Mouse (Mus musculus): ENCODE data around the gene Adipor2. TPM values are rescaled to one million over a fixed set of nuclear protein-coding genes. Genes with fewer than 3 reads are reported as not detected.
A peak's percentile ranks its signal among the peaks of the same experiment; 100 is the strongest.

Adipor2 gene
- polyA plus RNA-seq, 1 experiment from 2014 or later, result 45.5 TPM

DNA sequence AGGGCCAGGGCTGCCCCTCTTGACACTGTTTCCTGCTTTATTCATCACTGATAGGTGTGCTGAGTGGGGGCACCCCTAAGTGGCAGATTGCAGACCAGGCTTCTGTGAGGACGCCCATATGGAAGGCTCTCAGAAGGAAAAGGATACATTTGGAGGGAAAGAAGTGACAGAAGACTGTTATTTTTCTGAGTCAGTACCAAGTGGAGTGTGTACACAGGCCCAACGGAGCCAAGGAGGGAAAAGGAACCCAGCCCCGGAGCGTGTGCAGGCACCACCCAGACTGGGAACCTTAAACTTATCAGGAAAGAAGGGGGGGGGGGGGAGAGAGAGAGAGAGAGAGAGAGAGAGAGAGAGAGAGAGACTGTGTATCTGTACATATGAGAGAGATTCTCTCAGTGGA lies 4.9 kb downstream of the Adipor2 start:
- Histone ChIP-seq H3K4me3 (replicated peaks; ENCODE audit: low read length) (no peak overlapping the region), H3K27ac (ENCODE audit: low read length) (no peak overlapping the region), H3K27me3 (ENCODE audit: control insufficient read depth, insufficient read depth, low read length) (no peaks in the 10 kb centered on the region), H3K4me1 (ENCODE audit: control insufficient read depth, insufficient read depth, low read length) (no peaks in the 10 kb centered on the region), H3K9ac (ENCODE audit: low read length) (no peak overlapping the region), H3K9me3 (replicated peaks; ENCODE audit: control insufficient read depth, low read length) (no peaks in the 10 kb centered on the region), H3K4me2 (ENCODE audit: low read depth, low read length) (no peak overlapping the region), H3K36me3 (ENCODE audit: control insufficient read depth, insufficient read depth, low read length) (no peaks in the 10 kb centered on the region)
- WGBS, result 82% methylated on average over 4 of the region's 4 CpGs
- ATAC-seq (ENCODE audit: insufficient read depth, low FRiP score), result no peak

GRCm38 (mm10) chr6:119411511-119411910 lies 6.0 kb downstream of the Adipor2 start:
- no peak for ATAC-seq (ENCODE audit: insufficient read depth, low FRiP score)
- no peak overlapping the region for H3K4me3 ChIP-seq (replicated peaks; ENCODE audit: low read length)
- no peak overlapping the region for H3K9ac ChIP-seq (ENCODE audit: low read length)
- no peaks in the 10 kb centered on the region for H3K36me3 ChIP-seq (ENCODE audit: control insufficient read depth, insufficient read depth, low read length)
- WGBS, result 83% methylated on average over 3 of the region's 3 CpGs
- H3K4me2 ChIP-seq (ENCODE audit: low read depth, low read length), result no peak overlapping the region
- H3K27me3 ChIP-seq (ENCODE audit: control insufficient read depth, insufficient read depth, low read length), result no peaks in the 10 kb centered on the region
- no peaks in the 10 kb centered on the region for H3K4me1 ChIP-seq (ENCODE audit: control insufficient read depth, insufficient read depth, low read length)
- H3K9me3 ChIP-seq (replicated peaks; ENCODE audit: control insufficient read depth, low read length), result no peaks in the 10 kb centered on the region
- H3K27ac ChIP-seq (ENCODE audit: low read length), result no peak overlapping the region

- no peak overlapping the region for H3K4me3 ChIP-seq (replicated peaks; ENCODE audit: low read length)
- H3K27ac ChIP-seq (ENCODE audit: low read length), result no peak overlapping the region
- no peaks in the 10 kb centered on the region for H3K36me3 ChIP-seq (ENCODE audit: control insufficient read depth, insufficient read depth, low read length)
- no peaks in the 10 kb centered on the region for H3K4me1 ChIP-seq (ENCODE audit: control insufficient read depth, insufficient read depth, low read length)
- no peak overlapping the region for H3K4me2 ChIP-seq (ENCODE audit: low read depth, low read length)
- peak; percentile 67 for ATAC-seq (ENCODE audit: insufficient read depth, low FRiP score)
- no peak overlapping the region for H3K9ac ChIP-seq (ENCODE audit: low read length)
- H3K9me3 ChIP-seq (replicated peaks; ENCODE audit: control insufficient read depth, low read length), result no peaks in the 10 kb centered on the region
- 31% methylated on average over 1 of the region's 1 CpGs for WGBS
- no peaks in the 10 kb centered on the region for H3K27me3 ChIP-seq (ENCODE audit: control insufficient read depth, insufficient read depth, low read length)
These were observed 7.7 kb downstream of the Adipor2 start for GRCm38 (mm10) chr6:119409766-119410165.

DNA sequence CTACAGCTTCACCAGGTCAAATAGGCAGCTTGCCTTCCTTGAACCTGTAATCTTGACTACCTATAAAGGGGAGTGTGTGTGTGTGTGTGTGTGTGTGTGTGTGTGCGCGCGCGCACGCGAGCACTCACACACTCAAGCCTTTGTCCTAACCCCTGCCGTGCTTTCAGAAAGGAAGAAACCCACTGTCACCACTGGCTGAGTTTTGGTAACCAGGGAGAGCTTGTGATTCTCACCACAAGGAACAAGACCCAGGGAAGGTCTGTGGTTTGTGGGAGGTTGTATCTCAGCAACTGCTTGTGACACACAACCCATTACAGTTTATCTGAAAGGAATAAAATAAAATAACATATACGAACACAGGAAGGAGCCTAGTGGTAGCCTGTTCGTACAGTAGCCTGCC lies 8.9 kb downstream of the Adipor2 start:
- no peaks in the 10 kb centered on the region for H3K9me3 ChIP-seq (replicated peaks; ENCODE audit: control insufficient read depth, low read length)
- no peak overlapping the region; the same call in 1 of the 2 replicates for H3K27ac ChIP-seq (ENCODE audit: low read length)
- no peak overlapping the region for H3K4me2 ChIP-seq (ENCODE audit: low read depth, low read length)
- H3K4me3 ChIP-seq (replicated peaks; ENCODE audit: low read length), result no peak overlapping the region
- H3K36me3 ChIP-seq (ENCODE audit: control insufficient read depth, insufficient read depth, low read length), result no peaks in the 10 kb centered on the region
- no peak for ATAC-seq (ENCODE audit: insufficient read depth, low FRiP score)
- 70% methylated on average over 9 of the region's 9 CpGs for WGBS
- no peak overlapping the region for H3K9ac ChIP-seq (ENCODE audit: low read length)
- H3K27me3 ChIP-seq (ENCODE audit: control insufficient read depth, insufficient read depth, low read length), result no peaks in the 10 kb centered on the region
- H3K4me1 ChIP-seq (ENCODE audit: control insufficient read depth, insufficient read depth, low read length), result no peaks in the 10 kb centered on the region

DNA sequence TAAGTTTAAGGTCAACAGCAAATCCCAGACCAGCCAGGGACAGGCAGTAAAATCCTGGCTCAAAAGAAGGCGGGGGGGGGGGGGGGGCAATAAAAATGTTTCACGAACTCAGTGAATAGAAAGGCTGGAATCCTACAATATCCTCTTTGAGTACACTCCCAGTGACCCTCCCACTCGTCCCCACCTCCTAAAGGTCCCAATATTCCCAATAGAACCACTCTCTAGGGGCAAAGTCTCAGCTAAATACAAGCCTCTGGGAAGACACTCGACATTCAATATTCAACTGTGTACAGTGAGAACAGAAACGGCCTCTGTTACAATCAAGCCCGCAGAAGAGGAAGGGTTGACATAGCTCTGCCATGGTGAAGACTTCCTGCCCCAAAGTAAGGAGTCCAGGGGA lies 9.7 kb downstream of the Adipor2 start:
- H3K9me3 ChIP-seq (replicated peaks; ENCODE audit: control insufficient read depth, low read length), result no peaks in the 10 kb centered on the region
- WGBS, result 57% methylated on average over 6 of the region's 6 CpGs
- H3K9ac ChIP-seq (ENCODE audit: low read length), result no peak overlapping the region
- no peak overlapping the region for H3K4me2 ChIP-seq (ENCODE audit: low read depth, low read length)
- H3K36me3 ChIP-seq (ENCODE audit: control insufficient read depth, insufficient read depth, low read length), result no peaks in the 10 kb centered on the region
- no peaks in the 10 kb centered on the region for H3K4me1 ChIP-seq (ENCODE audit: control insufficient read depth, insufficient read depth, low read length)
- H3K27ac ChIP-seq (ENCODE audit: low read length), result no peak overlapping the region; the same call in 1 of the 2 replicates
- H3K4me3 ChIP-seq (replicated peaks; ENCODE audit: low read length), result no peak overlapping the region
- H3K27me3 ChIP-seq (ENCODE audit: control insufficient read depth, insufficient read depth, low read length), result no peaks in the 10 kb centered on the region
- ATAC-seq (ENCODE audit: insufficient read depth, low FRiP score), result 0 out of 2 replicates have a peak, but pooled peaks have one; percentile 37

DNA sequence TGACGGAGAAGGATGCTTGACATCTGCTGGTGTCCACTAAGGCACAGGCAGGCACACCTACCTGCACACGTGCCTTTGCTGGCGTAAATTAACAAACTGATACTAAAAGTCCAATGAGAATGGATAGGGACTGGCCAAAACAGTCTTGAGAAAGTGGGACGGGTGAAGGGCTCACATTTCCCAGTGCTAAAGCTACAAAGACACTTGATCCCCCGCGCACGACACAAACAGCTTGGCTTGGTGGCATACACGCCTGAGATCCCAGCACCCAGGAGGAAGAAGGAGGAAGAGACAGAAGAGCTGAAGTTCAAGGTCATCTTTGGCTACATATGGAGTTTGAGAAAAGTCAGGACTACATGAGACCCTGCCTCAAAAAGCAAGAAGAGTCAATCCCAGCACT lies 11.0 kb downstream of the Adipor2 start:
- Histone ChIP-seq H3K27ac (ENCODE audit: low read length) (no peak overlapping the region), H3K27me3 (ENCODE audit: control insufficient read depth, insufficient read depth, low read length) (no peaks in the 10 kb centered on the region), H3K4me3 (replicated peaks; ENCODE audit: low read length) (no peak overlapping the region), H3K36me3 (ENCODE audit: control insufficient read depth, insufficient read depth, low read length) (no peaks in the 10 kb centered on the region), H3K9me3 (replicated peaks; ENCODE audit: control insufficient read depth, low read length) (no peaks in the 10 kb centered on the region), H3K4me2 (ENCODE audit: low read depth, low read length) (no peak overlapping the region), H3K4me1 (ENCODE audit: control insufficient read depth, insufficient read depth, low read length) (no peaks in the 10 kb centered on the region), H3K9ac (ENCODE audit: low read length) (no peak overlapping the region)
- no peak for ATAC-seq (ENCODE audit: insufficient read depth, low FRiP score)
- 82% methylated on average over 8 of the region's 8 CpGs for WGBS

GRCm38 (mm10) chr6:119405310-119405709 lies 12.2 kb downstream of the Adipor2 start:
- Histone ChIP-seq H3K4me1 (ENCODE audit: control insufficient read depth, insufficient read depth, low read length) (no peaks in the 10 kb centered on the region), H3K4me3 (replicated peaks; ENCODE audit: low read length) (no peak overlapping the region), H3K9me3 (replicated peaks; ENCODE audit: control insufficient read depth, low read length) (no peaks in the 10 kb centered on the region), H3K9ac (ENCODE audit: low read length) (no peak overlapping the region), H3K36me3 (ENCODE audit: control insufficient read depth, insufficient read depth, low read length) (no peaks in the 10 kb centered on the region), H3K27me3 (ENCODE audit: control insufficient read depth, insufficient read depth, low read length) (no peaks in the 10 kb centered on the region), H3K27ac (ENCODE audit: low read length) (no peak overlapping the region), H3K4me2 (ENCODE audit: low read depth, low read length) (no peak overlapping the region)
- ATAC-seq (ENCODE audit: insufficient read depth, low FRiP score), result no peak
- 59% methylated on average over 7 of the region's 7 CpGs for WGBS

GRCm38 (mm10) chr6:119404854-119405253 lies 12.7 kb downstream of the Adipor2 start:
- Histone ChIP-seq H3K4me3 (replicated peaks; ENCODE audit: low read length) (no peak overlapping the region), H3K9ac (ENCODE audit: low read length) (no peak overlapping the region), H3K4me1 (ENCODE audit: control insufficient read depth, insufficient read depth, low read length) (no peaks in the 10 kb centered on the region), H3K4me2 (ENCODE audit: low read depth, low read length) (no peak overlapping the region), H3K27ac (ENCODE audit: low read length) (no peak overlapping the region), H3K27me3 (ENCODE audit: control insufficient read depth, insufficient read depth, low read length) (no peaks in the 10 kb centered on the region), H3K36me3 (ENCODE audit: control insufficient read depth, insufficient read depth, low read length) (no peaks in the 10 kb centered on the region), H3K9me3 (replicated peaks; ENCODE audit: control insufficient read depth, low read length) (no peaks in the 10 kb centered on the region)
- 77% methylated on average over 4 of the region's 4 CpGs for WGBS
- no peak for ATAC-seq (ENCODE audit: insufficient read depth, low FRiP score)

DNA sequence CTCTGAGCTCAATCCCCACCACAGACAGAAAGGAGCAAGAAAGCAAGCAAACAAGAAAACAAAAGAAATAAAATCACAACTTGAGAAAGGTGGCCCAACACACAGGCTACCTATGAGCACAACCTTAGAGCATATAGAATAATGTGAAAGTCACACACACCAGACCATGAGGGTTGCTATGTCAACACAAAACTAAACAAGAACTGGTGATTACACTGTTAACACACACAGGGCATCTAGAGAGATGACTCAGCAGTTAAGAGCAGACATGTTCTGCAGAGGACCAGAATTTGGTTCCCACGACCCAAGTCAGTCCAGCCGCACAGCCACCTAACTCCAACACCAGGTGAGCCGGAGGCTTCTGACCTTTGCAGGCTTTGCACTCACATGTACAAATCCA lies 14.5 kb downstream of the Adipor2 start:
- no peak overlapping the region for H3K9ac ChIP-seq (ENCODE audit: low read length)
- no peak overlapping the region for H3K4me3 ChIP-seq (replicated peaks; ENCODE audit: low read length)
- no peaks in the 10 kb centered on the region for H3K36me3 ChIP-seq (ENCODE audit: control insufficient read depth, insufficient read depth, low read length)
- H3K4me1 ChIP-seq (ENCODE audit: control insufficient read depth, insufficient read depth, low read length), result no peaks in the 10 kb centered on the region
- no peak overlapping the region for H3K4me2 ChIP-seq (ENCODE audit: low read depth, low read length)
- 68% methylated on average over 3 of the region's 3 CpGs for WGBS
- ATAC-seq (ENCODE audit: insufficient read depth, low FRiP score), result peak; percentile 71
- no peaks in the 10 kb centered on the region for H3K9me3 ChIP-seq (replicated peaks; ENCODE audit: control insufficient read depth, low read length)
- no peaks in the 10 kb centered on the region for H3K27me3 ChIP-seq (ENCODE audit: control insufficient read depth, insufficient read depth, low read length)
- H3K27ac ChIP-seq (ENCODE audit: low read length), result no peak overlapping the region
